Mouse (Mus musculus) cerebellum, postnatal 4 days (tissue): ENCODE results near the gene Akr7a5.
A peak's percentile ranks its signal among the peaks of the same experiment; 100 is the strongest.

ENCODE experiments used
- DNase-seq, 2 experiments: peaks; one replicate each; pipeline ENCODE4 v3.0.0; 2022; ENCODE audit warnings: low spot score in 2 of 2, mixed read lengths in 1 of 2

Akr7a5 gene

GRCm38 (mm10) chr4:139351931-139352711 is 41.6 kb downstream of the Akr7a5 start, which contains the start of the genes Mrto4, Emc1 and Ubr4:
Gene Mrto4 (minus strand): TSS chr4:139352576.
Gene Emc1 (plus strand): TSS chr4:139352587.
Gene Ubr4 (plus strand): TSS chr4:139352609.
- DNase-seq = peak; percentile 55 to 80

DNA sequence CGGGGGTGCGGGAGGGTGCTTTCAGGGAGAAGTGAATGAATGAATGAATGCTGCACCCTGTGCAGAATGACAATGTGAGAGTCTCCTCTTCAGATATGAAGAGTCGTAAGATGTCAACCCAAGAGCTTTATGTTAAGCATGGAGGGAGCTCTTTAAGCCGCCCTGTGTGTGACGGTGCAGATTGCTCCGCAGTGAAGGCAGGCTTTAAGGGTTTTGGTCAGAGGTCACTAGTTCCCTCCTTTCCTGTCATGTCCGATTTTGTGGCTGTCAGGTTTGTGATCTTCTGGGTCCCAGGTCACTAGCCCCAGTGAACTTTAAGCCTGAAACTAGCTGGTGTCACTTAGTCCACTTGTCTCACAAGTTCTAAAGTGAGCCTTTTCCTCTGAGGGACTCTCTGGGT is 42.3 kb downstream of the Akr7a5 start:
- no peak for DNase-seq

- no peak for DNase-seq
These were observed 46.7 kb downstream of the Akr7a5 start for GRCm38 (mm10) chr4:139357211-139357610.

- no peak for DNase-seq
These were observed 50.4 kb downstream of the Akr7a5 start for GRCm38 (mm10) chr4:139360761-139361548.

DNA sequence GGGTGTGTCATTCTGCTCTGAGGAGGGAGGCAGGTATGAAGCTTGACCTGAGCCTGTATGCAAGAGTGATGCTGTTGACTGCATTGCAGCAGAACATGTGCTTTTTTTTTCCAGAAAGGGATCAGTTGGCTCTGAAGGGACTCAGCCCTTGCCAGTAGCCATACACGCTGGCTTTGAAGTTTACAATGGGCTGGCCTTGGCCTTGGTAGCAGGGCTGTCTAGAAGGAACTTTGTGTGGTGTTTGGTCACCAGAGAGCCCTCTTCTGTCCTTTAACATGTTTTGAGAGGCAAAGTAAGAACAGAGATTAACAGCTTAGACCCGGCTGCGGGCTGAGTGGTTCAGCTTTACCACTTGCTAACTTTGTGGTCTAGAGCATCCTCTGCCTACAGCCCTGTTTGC is 56.8 kb downstream of the Akr7a5 start:
- no peak for DNase-seq
